Mouse (Mus musculus) spleen, embryonic (tissue): ENCODE measurements at regions not wholly inside any gene's neighbourhood (a gene's known extent, or its start where the extent isn't known, plus 50 kb on each side); places are given as distances from the start of the nearest gene placed in this dataset.
"Not testable (repeated sequence)": the region's sequence is repeated elsewhere in the genome, so short reads cannot be mapped to it uniquely, and the experiment has no call there.

Source experiments
- CTCF ChIA-PET: fragments of 350-600 bp; sonication (Branson Sonifier 250); formaldehyde crosslinking; loops from one replicate; lab custom pipeline; 2022; lab: Charles Lee

- CTCF ChIA-PET, result interaction anchor here (0.6 kb wide), 1 partner anchor 291 kb away, joined by 3 read pairs; no protein-coding TSS in a partner anchor
Observed at GRCm38 (mm10) chr1:164744955-164745608, 51.4 kb upstream of the Dpt start.

- CTCF ChIA-PET, result interaction anchor here (0.6 kb wide), 1 partner anchor 290 kb away, joined by 3 read pairs; no protein-coding TSS in a partner anchor
Observed at GRCm38 (mm10) chr1:164744499-164744898, 51.9 kb upstream of the Dpt start.

GRCm38 (mm10) chr1:164742897-164743296 lies 53.5 kb upstream of the Dpt start:
- CTCF ChIA-PET, result not testable (repeated sequence)

- CTCF ChIA-PET, result no interaction called here
Observed at GRCm38 (mm10) chr1:164735646-164736045, 60.8 kb upstream of the Dpt start.

- CTCF ChIA-PET, result no interaction called here
Observed at GRCm38 (mm10) chr1:164733741-164734140, 62.7 kb upstream of the Dpt start.

GRCm38 (mm10) chr1:164722054-164722453 lies 74.4 kb upstream of the Dpt start:
- CTCF ChIA-PET, result no interaction called here

GRCm38 (mm10) chr1:164714905-164715304 lies 81.5 kb upstream of the Dpt start:
- CTCF ChIA-PET, result no interaction called here

- CTCF ChIA-PET, result interaction anchor here (0.7 kb wide), 1 partner anchor 11 kb away, joined by 5 read pairs; no protein-coding TSS in a partner anchor
Observed at GRCm38 (mm10) chr1:164713798-164714551, 82.5 kb upstream of the Dpt start.

- CTCF ChIA-PET, result no interaction called here
Observed at GRCm38 (mm10) chr1:164712514-164712913, 83.9 kb upstream of the Dpt start.

- CTCF ChIA-PET, result interaction anchor here (0.6 kb wide), 1 partner anchor 12 kb away, joined by 4 read pairs; no protein-coding TSS in a partner anchor
Observed at GRCm38 (mm10) chr1:164704397-164705091, 91.9 kb upstream of the Dpt start.

GRCm38 (mm10) chr1:164703560-164704131 lies 92.8 kb upstream of the Dpt start:
- CTCF ChIA-PET, result interaction anchor here (0.6 kb wide), 1 partner anchor 10 kb away, joined by 5 read pairs; no protein-coding TSS in a partner anchor

- CTCF ChIA-PET, result no interaction called here
Observed at GRCm38 (mm10) chr1:164690055-164690454, 106.4 kb upstream of the Dpt start.

- CTCF ChIA-PET, result no interaction called here
Observed at GRCm38 (mm10) chr1:164689311-164689710, 107.1 kb upstream of the Dpt start.

GRCm38 (mm10) chr1:164684437-164684836 lies 112.0 kb upstream of the Dpt start:
- CTCF ChIA-PET, result no interaction called here

GRCm38 (mm10) chr1:164683788-164684187 lies 112.7 kb upstream of the Dpt start:
- CTCF ChIA-PET, result no interaction called here

- CTCF ChIA-PET, result no interaction called here
Observed at GRCm38 (mm10) chr1:164682867-164683599, 113.4 kb upstream of the Dpt start.

- CTCF ChIA-PET, result no interaction called here
Observed at GRCm38 (mm10) chr1:164682426-164682825, 114.0 kb upstream of the Dpt start.

- CTCF ChIA-PET, result no interaction called here
Observed at GRCm38 (mm10) chr1:164681582-164681981, 114.9 kb upstream of the Dpt start.

GRCm38 (mm10) chr1:164678303-164678702 lies 118.1 kb upstream of the Dpt start:
- CTCF ChIA-PET, result no interaction called here

GRCm38 (mm10) chr1:164652244-164652643 lies 144.2 kb upstream of the Dpt start:
- CTCF ChIA-PET, result no interaction called here

- CTCF ChIA-PET, result interaction anchor here (0.6 kb wide), 1 partner anchor 793 kb away, joined by 9 read pairs; no protein-coding TSS in a partner anchor
Observed at GRCm38 (mm10) chr1:164637901-164638462, 158.5 kb upstream of the Dpt start.
